Mouse (Mus musculus) ES-E14 (cell line): ENCODE results near the gene Rap1gap2. TPM values are rescaled to one million over a fixed set of nuclear protein-coding genes. Genes with fewer than 3 reads are reported as not detected.
A peak's percentile ranks its signal among the peaks of the same experiment; 100 is the strongest.

Experiments used
- DNase-seq: peaks from one replicate; pipeline ENCODE4 v3.0.0-alpha.2; 2013; ENCODE audit warnings: low read depth, low spot score
- H3K27ac ChIP-seq: 2 replicates; pipeline ENCODE4 v1.5.1; 2012; ENCODE audit warnings: low read depth, mild to moderate bottlenecking, low read length, moderate library complexity, mixed read lengths; ENCODE audit not compliant: poor library complexity, insufficient read depth, severe bottlenecking
- H3K36me3 ChIP-seq: 2 replicates; pipeline ENCODE4 v1.6.1; 2012; ENCODE audit warnings: mild to moderate bottlenecking, low read length, moderate library complexity, mixed read lengths; ENCODE audit not compliant: control insufficient read depth, poor library complexity, insufficient read depth, severe bottlenecking
- H3K4me1 ChIP-seq, 2 experiments: fragments of 150-350 bp in 1 of 2; sonication (generic) in 1 of 2; 2 replicates each; pipeline ENCODE4 v1.6.1; 2012; ENCODE audit warnings: low read length in 2 of 2, mild to moderate bottlenecking in 1 of 2, mixed read lengths in 1 of 2; ENCODE audit not compliant: control insufficient read depth in 2 of 2, insufficient read depth in 2 of 2, poor library complexity in 1 of 2
- H3K4me3 ChIP-seq, 2 experiments: fragments of 150-350 bp in 1 of 2; sonication (generic) in 1 of 2; 2 replicates each; pipeline ENCODE4 v1.5.1; 2012; ENCODE audit warnings: low read length in 2 of 2, low read depth in 1 of 2, mild to moderate bottlenecking in 1 of 2, mixed read lengths in 1 of 2; ENCODE audit not compliant: insufficient read depth in 1 of 2, poor library complexity in 1 of 2, severe bottlenecking in 1 of 2
- H3K9ac ChIP-seq: 2 replicates; pipeline ENCODE4 v1.6.1; 2012; ENCODE audit warnings: low read depth, mild to moderate bottlenecking, low read length, mixed read lengths; ENCODE audit not compliant: poor library complexity, insufficient read depth, severe bottlenecking
- H3K9me3 ChIP-seq: fragments of 150-350 bp; sonication (generic); 2 replicates; pipeline ENCODE4 v1.6.1; 2012; ENCODE audit warnings: low read depth, mild to moderate bottlenecking, low read length; ENCODE audit not compliant: control insufficient read depth, insufficient read depth
- CHD2 ChIP-seq: IDR thresholded peaks from 2 replicates; pipeline ENCODE4 v1.6.1; 2014; ENCODE audit warnings: mild to moderate bottlenecking, low read depth, low read length, inconsistent platforms
- HCFC1 ChIP-seq: IDR thresholded peaks from 2 replicates; pipeline ENCODE4 v1.6.1; 2012; ENCODE audit warnings: low read length, inconsistent platforms, borderline replicate concordance; ENCODE audit not compliant: insufficient read depth
- MAFK ChIP-seq: IDR thresholded peaks from 2 replicates; pipeline ENCODE4 v1.6.1; 2014; ENCODE audit warnings: mild to moderate bottlenecking, low read depth, low read length, inconsistent platforms; ENCODE audit not compliant: insufficient read depth
- ZC3H11A ChIP-seq: IDR thresholded peaks from 2 replicates; pipeline ENCODE4 v1.6.1; 2012; ENCODE audit warnings: low read depth, mild to moderate bottlenecking, inconsistent platforms, low read length, borderline replicate concordance
- ZNF384 ChIP-seq: IDR thresholded peaks from 2 replicates; pipeline ENCODE4 v1.6.1; 2012; ENCODE audit warnings: low read depth, low read length, inconsistent platforms
- in situ Hi-C, 2 experiments: fragments of 600-800 bp; cut with MboI; formaldehyde crosslinking; loops; one replicate each; pipeline ENCODE4 v1.15.1; 2025; ENCODE audit warnings: low sequenced_read_pairs in 2 of 2, inconsistent platforms in 1 of 2; ENCODE audit not compliant: unreplicated experiment in 2 of 2
- total RNA-seq: library from RNA; depleted of rRNA; stranded (reverse); fragments of 300-350 nt; gene quantifications from 2 replicates; pipeline ENCODE4 v1.2.3, GENCODE M21; 2012

Rap1gap2 gene
- total RNA-seq, 1 experiment = 2.7 TPM

DNA sequence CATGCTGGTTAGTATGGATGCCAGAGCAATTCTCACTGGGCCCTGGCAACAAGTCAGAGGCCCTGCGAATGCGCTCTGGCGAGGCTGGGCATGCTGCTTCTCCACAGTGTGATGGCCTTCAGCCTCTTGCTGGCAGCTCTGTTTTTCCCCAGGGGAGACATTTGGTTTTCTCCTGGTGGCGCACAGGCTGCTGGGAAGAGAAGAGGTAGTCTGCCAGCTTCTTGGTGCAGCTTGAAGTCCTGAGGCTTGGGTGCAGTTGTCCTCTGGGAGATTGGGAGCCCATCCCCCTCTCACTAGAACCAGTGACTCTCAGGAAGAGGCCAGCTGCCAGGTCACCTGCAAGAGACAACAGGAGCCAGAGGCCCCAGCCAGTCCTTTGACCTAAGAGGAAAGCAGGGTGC is 42.1 kb upstream of the Rap1gap2 start:
- in situ Hi-C loops = loop anchor here in 1 of 2 experiments (25.0 kb wide), 1 partner anchor 835 kb away; the partner anchor contains the start of gene Prpf8
- no peak for DNase-seq
- no peak overlapping the region for H3K27ac ChIP-seq
- peaks cover 20% of the 10 kb centered on the region for H3K36me3 ChIP-seq
- H3K4me3 ChIP-seq = no peak overlapping the region
- peaks cover 9 to 26% of the 10 kb centered on the region in 2 experiments for H3K4me1 ChIP-seq
- TF ChIP-seq HCFC1 = no peak
- TF ChIP-seq ZC3H11A = no peak
- no peak for TF ChIP-seq CHD2
- TF ChIP-seq ZNF384 = no peak
- TF ChIP-seq MAFK = no peak
- H3K9ac ChIP-seq = no peak overlapping the region
- no peaks in the 10 kb centered on the region for H3K9me3 ChIP-seq

DNA sequence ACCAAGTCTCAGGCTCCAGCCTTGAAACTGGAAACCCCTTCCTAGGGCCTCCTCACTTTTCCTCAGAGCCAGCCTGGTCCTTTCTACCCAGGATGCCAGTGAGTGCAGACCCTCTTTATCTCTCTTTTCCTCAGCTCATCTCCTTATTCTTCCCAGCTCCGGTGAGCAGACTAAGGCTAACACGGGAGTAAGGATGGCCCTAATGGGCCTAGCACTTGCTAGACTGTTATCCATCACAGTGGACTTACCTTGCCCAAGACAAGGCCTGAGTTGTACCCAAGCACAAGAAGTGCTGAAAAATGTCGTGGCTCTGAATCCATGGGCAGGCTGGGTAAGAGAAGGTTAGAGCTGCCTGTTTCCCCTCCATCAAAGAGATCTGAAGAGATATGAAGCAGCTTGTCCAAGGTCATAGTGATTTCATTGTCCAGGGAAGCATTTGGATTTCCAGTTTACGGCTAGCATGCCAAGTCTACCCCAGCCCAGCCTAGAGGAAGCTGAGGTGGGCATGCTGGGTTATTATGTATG is 39.9 kb upstream of the Rap1gap2 start:
- no peak for DNase-seq
- in situ Hi-C loops = loop anchor here in 1 of 2 experiments (25.0 kb wide), 1 partner anchor 837 kb away; the partner anchor contains the start of gene Prpf8
- no peak overlapping the region for H3K27ac ChIP-seq

DNA sequence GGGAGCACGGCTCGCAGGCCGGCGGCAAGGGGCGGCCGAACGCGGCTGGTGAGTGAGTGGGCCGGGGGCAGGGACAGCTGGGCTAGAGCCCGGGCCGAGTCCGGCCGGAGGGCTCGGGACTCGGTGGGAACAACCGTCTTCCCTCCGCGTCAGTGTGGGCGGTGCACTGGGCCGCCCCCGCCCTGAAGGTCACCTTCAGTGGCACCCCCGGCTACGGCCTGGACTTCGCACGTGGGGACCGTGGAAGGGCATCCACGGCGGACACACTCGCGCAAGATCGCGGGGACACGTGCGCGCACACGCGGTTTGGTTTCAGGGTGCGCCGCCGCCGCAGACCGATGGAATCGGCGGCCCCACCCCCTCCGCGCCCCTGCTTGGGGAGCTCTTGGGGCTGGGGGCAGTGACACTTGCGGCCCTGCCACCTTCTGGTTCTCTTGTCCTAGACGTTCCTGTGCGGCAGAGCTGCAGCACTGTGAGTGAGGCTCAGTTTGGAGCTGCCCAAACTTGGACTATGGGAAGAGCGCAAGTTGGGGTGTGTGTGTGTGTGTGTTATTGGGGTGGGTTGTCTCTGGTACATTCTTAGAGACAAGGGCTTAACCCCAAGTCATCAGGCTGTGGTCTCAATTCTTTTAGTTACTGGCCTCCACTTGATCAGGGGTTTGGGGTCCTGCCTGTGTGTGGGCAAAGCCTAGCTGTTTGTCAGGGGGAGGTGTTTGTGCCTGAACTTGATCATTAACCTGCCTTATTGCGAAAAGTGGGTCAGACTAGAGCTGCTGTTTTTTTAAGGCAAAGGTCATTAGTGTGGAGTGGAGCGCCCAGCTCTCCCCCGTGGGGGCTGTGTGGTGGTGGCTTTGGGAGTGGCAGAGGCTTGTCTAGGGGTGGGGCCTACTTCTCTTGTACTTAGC is 39.2 kb upstream of the Rap1gap2 start:
- no peaks in the 10 kb centered on the region for H3K9me3 ChIP-seq
- H3K4me1 ChIP-seq = peaks cover 9 to 26% of the 10 kb centered on the region in 2 experiments
- H3K9ac ChIP-seq = peak overlapping the region; percentile 94
- peak overlapping the region; percentile 72 for H3K27ac ChIP-seq
- peak overlapping the region; percentile 90 to 94 for H3K4me3 ChIP-seq
- in situ Hi-C loops = loop anchor here in 1 of 2 experiments (25.0 kb wide), 1 partner anchor 837 kb away; the partner anchor contains the start of gene Prpf8
- TF ChIP-seq MAFK = no peak
- no peak for TF ChIP-seq ZNF384
- no peak for TF ChIP-seq ZC3H11A
- TF ChIP-seq HCFC1 = no peak; the same call in 1 of the 2 replicates
- TF ChIP-seq CHD2 = no peak
- DNase-seq = no peak
- H3K36me3 ChIP-seq = peaks cover 5% of the 10 kb centered on the region; the same call in 1 of the 2 replicates

More for the DNA sequence above, 39.9 kb upstream of the Rap1gap2 start:
- no peak for TF ChIP-seq ZC3H11A
- no peak for TF ChIP-seq CHD2
- Histone ChIP-seq H3K9ac (peak overlapping the region; percentile 94), H3K4me3 (peak overlapping the region; percentile 90 to 94), H3K9me3 (no peaks in the 10 kb centered on the region), H3K36me3 (peaks cover 5% of the 10 kb centered on the region; the same call in 1 of the 2 replicates), H3K4me1 (peaks cover 9 to 26% of the 10 kb centered on the region in 2 experiments)

DNA sequence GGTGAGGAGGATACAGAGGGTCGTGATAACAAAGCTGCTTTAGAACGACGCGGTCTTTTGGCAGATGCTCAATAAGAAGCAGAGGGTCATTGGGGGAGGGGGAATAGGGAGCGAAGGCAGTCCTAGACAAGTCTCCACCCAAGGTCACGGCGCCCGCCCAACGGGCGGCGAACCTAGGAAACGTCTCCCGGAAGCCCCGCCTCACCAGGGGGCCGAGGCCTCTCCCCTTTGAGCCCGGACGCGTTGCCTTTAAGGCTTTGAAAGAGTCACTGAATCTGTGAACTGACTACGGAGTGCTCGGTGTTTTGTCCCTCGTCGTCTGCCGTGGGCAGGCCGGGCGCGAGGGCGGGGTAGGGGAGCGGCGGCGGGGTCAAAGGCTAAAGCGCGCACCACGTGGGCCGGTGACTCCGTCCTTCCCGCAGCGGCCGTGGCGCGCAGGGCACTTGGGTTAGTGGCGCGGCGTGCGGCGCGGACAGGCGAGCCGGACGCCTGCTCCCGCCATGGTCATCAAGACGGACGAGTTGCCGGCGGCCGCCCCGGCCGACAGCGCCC is 38.5 kb upstream of the Rap1gap2 start, which contains the start of gene Cluh:
Gene Cluh, plus strand, starts transcription at position 401 of the 552 bp plus-strand sequence.
- H3K27ac ChIP-seq = peak within 1 kb of the TSS; percentile 72
- peak within 1 kb of the TSS; percentile 94 for H3K9ac ChIP-seq
- no peaks in the 10 kb centered on the region for H3K9me3 ChIP-seq
- peak; percentile 98 for DNase-seq
- TF ChIP-seq CHD2 (no peak), HCFC1 (peak; percentile 73)
- H3K4me3 ChIP-seq = peak within 1 kb of the TSS; percentile 90 to 94
- H3K4me1 ChIP-seq = peaks cover 9 to 26% of the 10 kb centered on the region in 2 experiments
- in situ Hi-C loops = no loop called here
- H3K36me3 ChIP-seq = peaks cover 5% of the 10 kb centered on the region; the same call in 1 of the 2 replicates
